Mouse (Mus musculus) lung, adult 2 months (tissue): Measurements from ENCODE around the gene Gm27021. TPM values are rescaled to one million over a fixed set of nuclear protein-coding genes. Genes with fewer than 3 reads are reported as not detected.
A peak's percentile ranks its signal among the peaks of the same experiment; 100 is the strongest.

Experiments
- DNase-seq: peaks from one replicate; pipeline ENCODE4 v3.0.0; 2022
- H3K4me1 ChIP-seq: fragments of 200-500 bp; 2 replicates; pipeline ENCODE4 v1.6.1; 2011; ENCODE audit warnings: low read length; ENCODE audit not compliant: control insufficient read depth, insufficient read depth
- H3K4me3 ChIP-seq: fragments of 200-500 bp; replicated peaks from 2 replicates; pipeline ENCODE3; 2011; ENCODE audit warnings: low read depth, mild to moderate bottlenecking, control low read depth, low read length; ENCODE audit errors: extremely low read depth
- CTCF ChIP-seq: fragments of 200-500 bp; IDR thresholded peaks from 2 replicates; pipeline ENCODE4 v1.5.1; 2011; ENCODE audit warnings: mild to moderate bottlenecking, low read length, control low read depth; ENCODE audit not compliant: insufficient read depth
- POLR2A ChIP-seq: fragments of 200-500 bp; IDR thresholded peaks from 2 replicates; pipeline ENCODE4 v1.6.1; 2011; ENCODE audit warnings: low read depth, mild to moderate bottlenecking, control low read depth, low read length, borderline replicate concordance; ENCODE audit errors: extremely low read depth
- WGBS: fragments of 180-500 bp; shearing (Covaris S2); methylation state at CpG from one replicate; pipeline ENCODE4 v1.1.7; 2018; 5-methylcytosine and 5-hydroxymethylcytosine counted together
- polyA plus RNA-seq: library from polyadenylated mRNA; depleted of rRNA; stranded (reverse); fragments of >200 nt; gene quantifications from 2 replicates; pipeline ENCODE4 v1.2.3, GENCODE M21; 2012; rRNA removed

Gene Gm27021
- polyA plus RNA-seq = 0.92 and 1.3 TPM in 2 replicates

GRCm38 (mm10) chr8:120667561-120668373 is at the start of gene Gm27021, which contains the start of gene Cox4i1:
Gene Gm27021 (minus strand): TSS chr8:120668079.
Gene Cox4i1 (plus strand): TSS chr8:120668222.
- TF ChIP-seq POLR2A (peak; percentile 89), CTCF (no peak)
- H3K4me3 ChIP-seq = peak within 1 kb of the TSS; percentile 97
- H3K4me1 ChIP-seq = peaks cover 13% of the 10 kb centered on the region
- under 1% methylated on average over 105 of the region's 105 CpGs for WGBS
- peak; percentile 90 for DNase-seq

- no peak for DNase-seq
- 72% methylated on average over 15 of the region's 15 CpGs for WGBS
Measured at GRCm38 (mm10) chr8:120715996-120716680, 48.3 kb upstream of the Gm27021 start.

GRCm38 (mm10) chr8:120715200-120715599 is 47.3 kb upstream of the Gm27021 start:
- no peak for TF ChIP-seq POLR2A
- no peak for TF ChIP-seq CTCF
- no peak for DNase-seq
- Histone ChIP-seq H3K4me3 (no peak overlapping the region), H3K4me1 (no peaks in the 10 kb centered on the region)
- WGBS = 57% methylated on average over 6 of the region's 6 CpGs

More at GRCm38 (mm10) chr8:120715996-120716680, 48.3 kb upstream of the Gm27021 start:
- Histone ChIP-seq H3K4me1 (no peaks in the 10 kb centered on the region), H3K4me3 (no peak overlapping the region)
- TF ChIP-seq CTCF (no peak), POLR2A (no peak)

- TF ChIP-seq CTCF (no peak), POLR2A (no peak)
- WGBS = 54% methylated on average over 10 of the region's 10 CpGs
Measured at GRCm38 (mm10) chr8:120709176-120709575, 41.3 kb upstream of the Gm27021 start.

GRCm38 (mm10) chr8:120706193-120706592 is 38.3 kb upstream of the Gm27021 start:
- WGBS = 88% methylated on average over 3 of the region's 3 CpGs
- Histone ChIP-seq H3K4me1 (no peaks in the 10 kb centered on the region), H3K4me3 (no peak overlapping the region)
- no peak for DNase-seq
- TF ChIP-seq POLR2A = no peak

More at GRCm38 (mm10) chr8:120709176-120709575, 41.3 kb upstream of the Gm27021 start:
- Histone ChIP-seq H3K4me3 (no peak overlapping the region), H3K4me1 (no peaks in the 10 kb centered on the region)
- no peak for DNase-seq

GRCm38 (mm10) chr8:120705163-120705562 is 37.3 kb upstream of the Gm27021 start:
- Histone ChIP-seq H3K4me1 (no peaks in the 10 kb centered on the region; the same call in 1 of the 2 replicates), H3K4me3 (no peak overlapping the region)
- DNase-seq = no peak
- 88% methylated on average over 15 of the region's 15 CpGs for WGBS
- TF ChIP-seq CTCF (no peak), POLR2A (no peak)

- Histone ChIP-seq H3K4me3 (no peak overlapping the region), H3K4me1 (peaks cover 4% of the 10 kb centered on the region)
- no peak for TF ChIP-seq CTCF
- TF ChIP-seq POLR2A = no peak
- no peak for DNase-seq
- 41% methylated on average over 9 of the region's 9 CpGs for WGBS
Measured at GRCm38 (mm10) chr8:120704203-120704602, 36.3 kb upstream of the Gm27021 start.

GRCm38 (mm10) chr8:120701758-120702465 is 34.0 kb upstream of the Gm27021 start:
- no peak for DNase-seq
- WGBS = 60% methylated on average over 19 of the region's 19 CpGs
- TF ChIP-seq CTCF (no peak), POLR2A (no peak)
- Histone ChIP-seq H3K4me1 (peaks cover 6% of the 10 kb centered on the region), H3K4me3 (no peak overlapping the region)

GRCm38 (mm10) chr8:120700053-120700452 is 32.2 kb upstream of the Gm27021 start:
- Histone ChIP-seq H3K4me1 (peaks cover 10% of the 10 kb centered on the region), H3K4me3 (no peak overlapping the region)
- no peak for DNase-seq
- TF ChIP-seq CTCF (no peak), POLR2A (no peak)
- 60% methylated on average over 4 of the region's 4 CpGs for WGBS
